Mouse (Mus musculus): Measurements from ENCODE around the gene Akt1s1.

The Akt1s1 gene

DNA sequence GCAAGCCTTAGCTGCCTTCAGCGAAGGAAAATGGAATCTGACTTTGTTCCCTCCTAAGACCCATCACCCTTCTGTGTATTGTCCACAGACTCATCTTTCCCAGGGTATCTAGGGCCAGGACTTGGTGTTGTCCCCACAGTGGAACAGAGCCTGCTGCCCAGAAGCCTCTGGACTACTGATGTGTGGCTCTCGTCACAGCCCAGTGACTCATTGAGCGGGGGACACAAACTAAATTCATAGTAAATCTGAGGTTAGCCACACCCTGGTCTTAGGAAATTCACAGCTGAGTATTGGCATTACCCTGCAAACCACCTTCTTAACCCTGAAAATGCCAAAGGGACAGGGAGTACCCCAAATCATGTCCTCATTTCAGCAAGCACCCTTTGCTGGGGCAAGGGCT lies 22.0 kb upstream of the Akt1s1 start:
- DNase-seq: no peak

GRCm38 (mm10) chr7:44828706-44829105 lies 20.1 kb upstream of the Akt1s1 start:
- DNase-seq: no peak

GRCm38 (mm10) chr7:44832763-44833162 lies 16.0 kb upstream of the Akt1s1 start:
- DNase-seq: no peak

DNA sequence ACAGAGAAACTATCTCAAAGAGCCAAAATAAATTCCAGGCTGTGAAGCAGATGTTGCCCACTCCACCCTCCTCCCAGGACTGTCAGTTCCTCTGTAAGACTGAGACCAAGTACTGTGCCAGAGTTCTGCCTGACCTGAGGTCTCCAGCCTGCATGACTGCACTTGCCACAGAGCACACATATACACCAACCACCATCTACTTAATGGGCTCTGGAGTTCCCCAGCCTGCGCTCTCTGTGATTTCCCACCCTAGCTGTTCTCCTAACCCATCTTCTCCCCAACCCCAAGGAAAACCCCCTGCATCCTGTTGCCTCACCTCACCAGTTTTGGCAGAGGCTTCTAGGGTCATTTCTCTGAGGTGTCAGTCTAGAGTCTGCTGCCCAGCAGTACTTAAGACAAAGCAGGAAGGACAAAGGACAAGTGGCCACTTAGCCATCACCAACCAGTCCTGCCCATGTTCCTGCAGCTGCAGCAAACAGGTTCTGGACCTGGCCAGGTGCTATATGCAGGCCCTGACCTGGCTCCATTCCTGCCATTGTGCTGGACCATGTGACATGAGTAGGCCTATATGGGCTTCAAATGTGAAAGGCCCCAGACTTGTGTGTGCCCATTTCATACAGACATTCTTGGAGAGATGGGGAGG lies 13.3 kb upstream of the Akt1s1 start:
- peak; percentile 47 to 55 for DNase-seq

- peak; percentile 74 to 78 for DNase-seq
These were observed 12.8 kb upstream of the Akt1s1 start for GRCm38 (mm10) chr7:44836016-44836404.

GRCm38 (mm10) chr7:44836423-44837053 lies 12.3 kb upstream of the Akt1s1 start:
- peak in 1 of 2 experiments; percentile 37 for DNase-seq

- DNase-seq: no peak
These were observed 10.7 kb upstream of the Akt1s1 start for GRCm38 (mm10) chr7:44838073-44838472.

- no peak for DNase-seq
These were observed 9.7 kb upstream of the Akt1s1 start for GRCm38 (mm10) chr7:44839171-44839490.

DNA sequence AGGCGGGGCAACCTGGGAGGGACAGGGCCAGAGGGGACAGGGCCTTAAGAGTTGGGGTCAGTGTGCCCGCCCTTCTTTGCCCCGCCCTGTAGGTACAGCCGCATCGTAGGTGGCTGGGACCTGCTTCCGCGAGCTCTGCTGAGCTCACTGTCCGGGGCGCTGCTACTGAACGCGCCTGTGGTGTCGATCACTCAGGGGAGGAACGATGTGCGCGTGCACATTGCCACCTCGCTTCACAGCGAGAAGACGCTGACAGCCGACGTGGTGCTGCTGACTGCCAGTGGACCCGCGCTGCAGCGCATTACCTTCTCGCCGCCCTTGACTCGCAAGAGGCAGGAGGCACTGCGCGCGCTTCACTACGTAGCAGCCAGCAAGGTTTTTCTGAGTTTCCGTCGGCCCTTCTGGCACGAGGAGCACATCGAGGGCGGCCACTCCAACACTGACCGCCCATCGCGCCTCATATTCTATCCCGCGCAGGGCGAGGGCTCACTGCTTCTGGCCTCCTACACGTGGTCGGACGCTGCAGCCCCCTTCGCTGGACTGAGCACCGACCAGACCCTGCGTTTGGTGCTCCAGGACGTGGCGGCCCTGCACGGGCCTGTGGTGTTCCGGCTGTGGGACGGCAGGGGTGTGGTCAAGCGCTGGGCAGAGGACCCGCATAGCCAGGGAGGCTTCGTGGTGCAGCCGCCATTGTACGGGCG lies 9.2 kb upstream of the Akt1s1 start:
- DNase-seq: peak; percentile 80 to 81

DNA sequence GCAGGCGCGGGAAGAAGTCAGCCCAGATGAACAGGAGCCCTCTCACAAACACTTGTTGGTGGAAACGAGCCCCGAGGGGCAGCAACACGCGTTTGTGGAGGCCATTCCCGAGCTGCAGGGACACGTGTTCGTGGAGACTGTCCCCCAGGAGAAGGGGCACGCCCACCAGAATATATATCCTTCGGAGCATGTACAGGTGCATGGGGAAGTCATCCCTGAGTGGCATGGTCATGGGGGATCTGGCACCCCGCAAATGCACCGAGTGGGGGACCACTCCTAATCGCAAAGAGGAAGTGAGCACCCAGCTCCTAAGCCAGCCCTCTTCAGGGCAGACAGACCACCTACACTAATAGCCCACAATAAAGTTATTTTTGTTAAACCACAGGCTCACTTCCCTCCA lies 8.4 kb upstream of the Akt1s1 start:
- peak; percentile 70 to 73 for DNase-seq

DNA sequence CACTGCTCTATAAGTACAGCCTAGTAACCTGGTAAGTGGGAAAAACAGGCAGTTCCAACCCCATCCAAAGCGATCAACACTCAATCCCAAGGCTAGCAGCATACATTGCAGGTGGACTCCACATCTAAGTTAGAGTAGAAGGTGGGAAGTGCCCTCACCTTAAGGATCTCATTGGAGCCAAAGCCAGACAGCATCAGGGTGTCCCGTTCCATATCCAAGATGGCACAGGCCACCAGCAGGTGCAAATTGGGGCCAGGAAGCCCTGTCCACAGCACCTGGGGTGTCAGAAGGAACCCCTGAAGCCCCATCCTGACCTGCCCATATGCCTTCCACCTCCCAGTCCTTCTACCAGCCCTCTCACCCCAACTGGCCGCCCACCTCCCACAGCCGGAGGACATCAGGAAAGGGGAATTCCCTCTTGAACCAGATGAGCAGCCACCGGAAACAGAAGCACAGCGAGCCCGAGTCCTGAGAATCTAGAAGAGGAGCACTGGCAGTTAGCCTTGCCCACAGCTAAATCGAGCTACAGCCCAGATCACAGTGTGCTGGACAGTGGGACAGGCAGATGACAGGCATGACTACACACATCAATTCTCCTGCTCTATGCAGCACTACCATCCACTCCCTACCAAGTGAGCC lies 6.8 kb upstream of the Akt1s1 start:
- DNase-seq: no peak

DNA sequence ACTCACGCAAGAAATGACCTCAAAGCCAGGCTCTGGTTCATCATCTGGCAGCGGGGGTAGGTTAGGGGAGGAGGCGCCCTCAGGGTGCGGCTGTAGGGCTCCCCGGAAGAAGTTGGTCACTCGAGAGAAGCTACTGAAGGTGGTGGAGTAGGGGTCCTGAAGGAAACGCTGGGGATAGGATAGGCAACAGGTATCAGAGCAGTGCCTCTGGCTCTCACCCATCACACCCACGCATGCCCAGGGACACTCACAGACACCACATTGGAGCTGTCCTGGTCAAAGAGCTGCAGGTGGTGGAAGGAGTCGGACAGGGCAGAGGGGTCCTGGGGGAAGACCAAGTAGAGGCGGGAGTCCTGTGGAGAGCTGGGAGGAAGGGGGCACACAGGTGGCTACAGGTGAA lies 3.8 kb upstream of the Akt1s1 start:
- no peak for DNase-seq

- no peak for DNase-seq
These were observed 2.0 kb upstream of the Akt1s1 start for GRCm38 (mm10) chr7:44846804-44847203.

DNA sequence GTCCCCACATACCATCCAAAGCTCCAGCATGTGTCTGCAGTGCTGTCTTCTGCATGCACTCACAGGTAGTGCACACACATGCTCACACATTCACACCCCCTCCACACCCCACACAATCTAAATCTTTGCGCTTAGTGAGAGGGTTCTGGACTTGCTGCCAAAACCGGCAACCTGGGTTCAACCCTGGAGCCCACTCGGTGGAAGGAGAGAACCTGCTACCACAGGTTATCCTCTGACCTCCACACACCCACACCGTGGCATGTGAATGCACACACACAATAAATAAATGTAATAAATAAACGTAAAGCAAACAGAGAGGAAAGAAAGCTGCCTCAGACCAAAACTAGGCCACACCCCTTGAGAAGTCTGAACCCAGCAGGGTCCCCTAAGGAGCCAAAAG lies 1.0 kb upstream of the Akt1s1 start:
- no peak for DNase-seq

DNA sequence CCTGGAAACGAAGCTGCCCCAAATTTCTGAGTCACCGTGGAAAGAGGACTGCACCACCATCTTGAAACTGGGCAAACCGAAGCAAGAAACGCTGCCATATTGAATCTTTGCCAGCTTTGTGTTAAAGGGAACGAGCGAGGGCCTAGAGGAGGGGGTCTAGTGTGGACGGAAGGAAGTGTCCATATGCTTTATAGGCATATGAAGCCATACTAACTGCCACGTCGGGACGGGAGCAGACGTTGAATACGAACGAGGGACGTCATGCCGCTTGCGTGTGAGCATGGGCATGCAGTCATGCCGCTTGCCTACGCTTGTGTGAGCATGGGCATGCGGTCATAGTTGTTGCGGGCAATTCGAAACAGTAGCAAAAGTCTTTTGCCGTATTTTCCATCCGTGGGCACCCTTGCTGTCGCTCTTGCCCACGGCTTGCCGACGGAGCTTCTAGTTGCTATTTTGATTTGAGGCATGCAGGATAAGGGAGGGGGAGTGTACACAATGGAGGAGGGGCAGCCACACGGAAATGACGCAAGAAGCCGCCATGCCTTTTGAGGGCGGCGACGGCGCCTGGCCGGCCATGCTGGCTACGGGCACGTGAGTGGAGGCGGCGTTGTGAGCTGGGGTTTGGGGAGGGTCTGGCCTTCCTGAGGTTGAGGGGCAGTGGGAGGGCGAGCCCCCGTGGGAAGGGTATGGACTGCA lies 773 bp downstream of the Akt1s1 start:
- peak; percentile 88 for DNase-seq

- peak in 1 of 2 experiments; percentile 60 for DNase-seq
These were observed 1.4 kb downstream of the Akt1s1 start for GRCm38 (mm10) chr7:44850146-44850545.

DNA sequence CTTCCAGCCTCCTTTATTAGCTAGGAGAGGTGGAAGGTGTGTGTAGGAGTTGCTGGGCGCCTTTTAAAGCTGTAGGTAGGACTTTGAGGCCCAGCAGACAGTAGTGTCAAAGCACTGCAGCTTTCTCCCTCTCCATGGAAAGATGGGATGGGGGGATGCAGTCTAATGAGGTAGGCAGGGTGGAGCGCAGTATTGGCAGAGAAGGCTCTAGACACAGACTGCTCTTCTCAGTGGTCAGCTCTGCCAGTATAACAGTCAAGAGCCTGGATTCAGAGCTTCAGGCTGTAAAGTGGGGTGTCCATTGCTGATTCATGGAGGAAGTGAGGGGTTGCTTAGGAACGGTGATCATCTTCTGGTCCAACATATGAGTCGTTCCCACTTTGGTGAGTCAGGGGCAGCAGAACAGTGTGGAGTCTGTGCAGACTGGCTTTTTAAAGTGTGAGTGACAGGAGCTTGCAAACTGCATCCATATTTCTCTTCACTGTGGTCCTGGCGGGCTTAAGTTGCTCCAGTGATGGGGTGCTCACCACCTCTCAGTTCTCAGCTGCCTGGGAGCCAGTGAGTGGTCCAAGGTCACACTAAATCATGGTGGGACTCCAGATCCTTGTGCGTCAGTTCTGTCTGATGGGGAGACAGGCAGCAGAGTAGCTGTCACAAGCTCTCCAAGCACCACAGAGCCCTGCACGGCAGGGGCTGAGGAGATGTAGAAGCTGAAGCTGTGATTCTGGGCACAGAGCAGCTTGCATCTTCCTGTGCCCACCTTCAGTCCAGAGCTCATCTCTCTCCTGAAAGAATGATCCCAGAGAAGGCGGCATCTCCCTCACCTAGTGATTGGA lies 2.2 kb downstream of the Akt1s1 start:
- no peak for DNase-seq

GRCm38 (mm10) chr7:44851625-44852234 lies 2.9 kb downstream of the Akt1s1 start:
- no peak for DNase-seq

- DNase-seq: no peak
These were observed 3.7 kb downstream of the Akt1s1 start for GRCm38 (mm10) chr7:44852259-44853027.

GRCm38 (mm10) chr7:44853065-44853464 lies 4.3 kb downstream of the Akt1s1 start:
- no peak for DNase-seq
